Mouse (Mus musculus): ENCODE results near the gene Gm11172. TPM values are rescaled to one million over a fixed set of nuclear protein-coding genes. Genes with fewer than 3 reads are reported as not detected.

The Gm11172 gene
- polyA plus RNA-seq (2012): not detected in 2 replicates

- no peak for TF ChIP-seq GATA1 (IDR thresholded peaks at IDR 0.05; ENCODE audit: low read length)
These were observed at the start of gene Gm11172 for GRCm38 (mm10) chr16:10812865-10813371. Gene Gm11172 (plus strand): TSS chr16:10812915.

- TF ChIP-seq GATA1 (IDR thresholded peaks at IDR 0.05; ENCODE audit: low read length): no peak
These were observed 49.0 kb upstream of the Gm11172 start for GRCm38 (mm10) chr16:10763540-10764264.

- TF ChIP-seq GATA1 (IDR thresholded peaks at IDR 0.05; ENCODE audit: low read length): no peak
These were observed 48.4 kb upstream of the Gm11172 start for GRCm38 (mm10) chr16:10764323-10764722.

GRCm38 (mm10) chr16:10767158-10767557 is 45.6 kb upstream of the Gm11172 start:
- TF ChIP-seq GATA1 (IDR thresholded peaks at IDR 0.05; ENCODE audit: low read length): no peak

DNA sequence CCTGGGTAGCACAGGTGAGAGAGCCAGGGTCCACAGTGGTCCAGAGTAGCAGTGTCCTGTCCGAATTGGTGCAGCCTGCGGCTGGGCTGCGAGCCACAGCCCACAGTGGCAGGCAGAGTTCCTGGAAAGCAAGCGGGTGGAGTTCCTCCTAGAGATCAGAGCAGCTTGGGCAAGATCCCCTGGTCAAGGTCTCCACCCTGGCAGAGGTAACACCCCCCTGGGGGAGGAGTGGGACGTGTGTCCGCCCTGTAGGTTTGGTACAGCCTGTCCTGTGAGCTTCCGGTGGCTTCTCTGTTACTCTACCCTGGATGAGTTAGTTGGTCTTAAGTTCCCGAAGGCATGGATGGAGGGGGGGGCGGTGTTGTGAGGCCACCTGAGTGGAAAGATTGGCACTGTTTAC is 43.9 kb upstream of the Gm11172 start:
- TF ChIP-seq GATA1 (IDR thresholded peaks at IDR 0.05; ENCODE audit: low read length): no peak

- no peak for TF ChIP-seq GATA1 (IDR thresholded peaks at IDR 0.05; ENCODE audit: low read length)
These were observed 43.1 kb upstream of the Gm11172 start for GRCm38 (mm10) chr16:10769661-10770060.

DNA sequence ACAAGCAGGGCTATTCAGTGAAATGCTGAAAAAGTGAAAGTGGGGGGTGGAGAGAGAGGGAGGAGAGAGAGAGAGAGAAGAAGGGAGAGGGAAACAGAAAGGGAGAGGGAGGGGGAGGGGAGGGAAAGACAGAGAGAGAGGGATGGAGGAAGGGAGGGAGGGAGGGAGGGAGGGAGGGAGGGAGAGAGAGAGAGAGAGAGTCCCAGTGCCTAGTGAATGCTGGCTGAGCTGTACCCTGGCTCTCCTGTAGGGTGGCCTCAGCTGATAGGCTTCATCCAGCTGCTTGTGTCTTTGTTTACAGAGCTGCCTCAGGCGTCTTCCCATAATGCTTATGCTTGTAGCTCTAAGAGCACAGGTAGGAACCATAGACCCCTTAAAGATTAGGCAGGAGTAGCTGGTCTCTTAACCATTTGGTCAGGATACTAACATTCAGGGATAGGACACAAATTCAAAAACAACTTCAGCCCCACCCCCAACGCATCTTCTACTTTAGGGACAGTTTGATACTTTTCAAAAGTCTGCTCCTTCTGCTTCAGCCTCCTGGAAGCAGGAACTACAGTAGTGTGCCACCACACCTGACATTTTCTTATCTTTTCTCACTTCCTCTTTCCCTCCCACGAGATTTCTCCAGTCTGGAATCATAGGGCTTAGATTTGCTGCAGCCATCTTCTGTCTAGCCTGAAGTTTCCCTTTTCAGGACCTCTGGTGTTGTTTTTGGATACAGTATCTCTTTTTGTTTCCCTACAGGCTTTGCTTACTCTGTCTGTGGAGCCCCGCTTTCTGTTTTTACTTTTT is 42.0 kb upstream of the Gm11172 start:
- TF ChIP-seq GATA1 (IDR thresholded peaks at IDR 0.05; ENCODE audit: low read length): no peak

DNA sequence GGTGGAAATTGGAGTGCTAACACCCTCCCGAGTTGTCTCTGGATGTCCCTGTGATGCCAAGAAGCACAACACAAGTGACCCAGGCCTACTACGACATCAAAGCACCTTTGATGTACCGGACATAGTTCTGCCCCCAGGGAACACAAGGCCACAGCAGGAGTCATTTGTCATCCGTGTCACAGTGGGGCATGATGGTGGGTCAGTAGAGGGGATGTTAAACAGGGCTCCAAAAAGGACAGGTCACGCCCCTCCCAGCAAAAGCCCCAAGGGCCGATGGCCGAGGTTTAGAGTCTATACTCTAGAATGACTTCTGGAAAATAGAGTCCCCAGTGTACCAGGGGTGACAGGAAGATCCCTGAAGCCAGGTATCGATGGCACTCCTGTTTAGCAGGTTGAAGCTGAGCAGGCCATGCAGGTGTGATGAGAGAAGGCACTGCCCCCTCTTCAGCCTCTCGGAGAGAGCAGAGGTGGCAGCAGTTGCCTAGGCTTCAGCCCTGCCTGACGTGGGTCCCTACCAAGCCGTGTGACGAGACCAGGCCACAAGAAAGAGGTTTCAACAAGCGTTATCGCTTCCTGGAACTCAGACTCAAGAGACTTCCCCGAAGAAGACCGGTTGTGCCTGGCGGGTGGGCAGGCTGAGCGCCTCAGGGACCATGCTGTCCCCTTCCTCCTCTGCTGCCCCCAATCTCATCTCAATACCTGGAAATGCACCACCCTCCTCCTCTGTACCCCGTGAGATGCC is 40.8 kb upstream of the Gm11172 start:
- TF ChIP-seq GATA1 (IDR thresholded peaks at IDR 0.05; ENCODE audit: low read length): no peak

DNA sequence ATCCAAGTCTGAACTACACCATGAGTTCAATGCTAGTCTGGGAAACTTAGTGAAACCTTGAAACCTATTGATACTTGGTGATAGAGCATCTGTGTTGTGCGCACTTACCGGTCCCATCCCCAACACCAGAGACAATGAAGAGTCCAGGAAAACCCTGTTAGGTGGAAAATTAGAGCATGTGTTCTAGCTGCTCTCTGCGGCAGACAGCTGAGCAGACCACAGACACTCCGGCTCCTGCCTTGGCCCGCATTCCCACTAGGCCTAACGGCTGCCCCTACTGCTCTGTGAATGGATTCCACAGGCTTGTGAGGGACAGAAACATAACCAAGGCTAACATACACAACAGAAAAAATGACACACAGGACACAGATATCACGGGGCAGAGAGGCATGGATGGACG is 39.2 kb upstream of the Gm11172 start:
- TF ChIP-seq GATA1 (IDR thresholded peaks at IDR 0.05; ENCODE audit: low read length): no peak

DNA sequence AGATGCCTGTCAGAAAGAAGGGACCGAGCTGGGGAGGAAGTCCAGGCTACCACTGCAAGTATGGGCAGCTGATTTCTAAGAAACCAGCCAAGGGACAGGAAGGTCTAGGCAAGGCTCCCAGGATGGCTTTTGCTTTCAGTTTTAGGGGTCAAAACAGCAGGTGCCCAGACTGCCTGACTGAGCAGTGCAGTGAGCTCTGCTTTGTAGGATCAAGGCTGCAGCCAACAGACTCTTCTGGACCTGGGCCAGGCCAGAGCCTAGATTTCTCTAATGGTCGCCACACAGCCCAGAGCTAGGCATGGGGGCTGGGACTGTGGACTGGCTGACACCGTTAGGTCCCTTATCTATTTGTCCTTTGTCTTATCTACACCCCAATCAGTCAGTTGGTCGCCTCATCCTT is 38.0 kb upstream of the Gm11172 start:
- no peak for TF ChIP-seq GATA1 (IDR thresholded peaks at IDR 0.05; ENCODE audit: low read length)

GRCm38 (mm10) chr16:10776322-10776721 is 36.4 kb upstream of the Gm11172 start:
- no peak for TF ChIP-seq GATA1 (IDR thresholded peaks at IDR 0.05; ENCODE audit: low read length)

GRCm38 (mm10) chr16:10777579-10778160 is 35.0 kb upstream of the Gm11172 start:
- no peak for TF ChIP-seq GATA1 (IDR thresholded peaks at IDR 0.05; ENCODE audit: low read length)

DNA sequence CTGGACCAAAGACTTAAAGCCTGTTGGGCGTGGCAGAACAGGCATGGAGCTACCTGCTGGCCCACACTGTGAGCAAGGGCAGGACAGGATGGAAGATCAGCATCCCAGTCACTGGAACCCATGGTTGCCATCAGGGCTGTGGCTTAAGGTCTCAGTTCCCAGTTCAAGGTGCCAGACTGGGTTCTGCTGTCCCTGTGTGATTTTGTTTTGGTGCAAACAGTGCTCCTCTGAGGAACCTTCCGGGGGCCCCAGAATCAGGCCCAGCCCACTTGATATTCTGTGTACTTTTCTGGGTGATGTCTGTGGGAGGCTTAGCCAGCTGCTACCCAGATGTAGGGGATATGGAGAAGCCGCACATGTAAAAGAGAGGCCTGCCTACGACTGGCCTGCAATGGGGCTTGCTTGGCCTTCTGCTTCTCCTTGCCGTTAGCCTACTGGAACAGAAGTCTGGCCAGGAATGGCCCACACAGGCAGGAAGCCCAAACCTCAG is 32.0 kb upstream of the Gm11172 start:
- no peak for TF ChIP-seq GATA1 (IDR thresholded peaks at IDR 0.05; ENCODE audit: low read length)

GRCm38 (mm10) chr16:10781862-10782371 is 30.8 kb upstream of the Gm11172 start:
- TF ChIP-seq GATA1 (IDR thresholded peaks at IDR 0.05; ENCODE audit: low read length): no peak
